Mouse (Mus musculus): Measurements from ENCODE around the gene Atp2a2.

DNA sequence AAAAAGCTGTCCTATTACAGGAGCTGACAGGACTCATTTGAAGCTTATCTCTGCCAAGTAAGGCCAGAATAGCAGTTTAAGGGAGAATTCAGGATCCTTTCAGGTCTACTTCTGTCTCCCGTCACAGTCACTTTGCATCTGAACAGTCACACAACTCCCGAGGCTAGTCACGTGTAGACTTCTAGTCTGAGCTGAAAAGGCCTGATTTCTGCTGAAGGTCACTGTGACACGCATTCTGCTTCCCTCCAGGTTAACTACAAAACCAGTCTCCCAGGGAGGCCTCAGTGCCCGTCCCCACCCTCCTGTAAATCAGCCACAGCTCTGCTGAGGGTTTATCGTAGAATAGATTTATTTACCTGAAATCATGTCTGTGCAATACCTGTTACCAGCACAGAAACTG lies 48.8 kb downstream of the Atp2a2 start:
- TF ChIP-seq MAFK (IDR thresholded peaks at IDR 0.05; ENCODE audit: insufficient replicate concordance, low read length), result no peak
- TF ChIP-seq POLR2A (IDR thresholded peaks at IDR 0.05; ENCODE audit: low read depth, low read length), result no peak
- no peak for TF ChIP-seq ETS1 (conservative IDR thresholded peaks at IDR 0.05; ENCODE audit: low read depth, low read length)
- TF ChIP-seq CTCF (conservative IDR thresholded peaks at IDR 0.05 in 1 of 2, IDR thresholded peaks at IDR 0.05 in 1 of 2; ENCODE audit: low read depth in 2 of 2, low read length in 2 of 2), result no peak
- TF ChIP-seq MEF2A (IDR thresholded peaks at IDR 0.05; ENCODE audit: borderline replicate concordance, low read depth, low read length), result no peak
- TF ChIP-seq EP300 (IDR thresholded peaks at IDR 0.05; ENCODE audit: low read length), result no peak
- no peak for TF ChIP-seq JUND (conservative IDR thresholded peaks at IDR 0.05; ENCODE audit: low read depth, low read length)
- no peak for TF ChIP-seq RCOR1 (conservative IDR thresholded peaks at IDR 0.05; ENCODE audit: low read depth, low read length)
- no peak for TF ChIP-seq POLR2AphosphoS2 (IDR thresholded peaks at IDR 0.05; ENCODE audit: low read depth, low read length)

Measured in CH12.LX (cell line).